Mouse (Mus musculus) gastrocnemius, adult 18-20 months (tissue): Measurements from ENCODE around the gene Prrc2a. TPM values are rescaled to one million over a fixed set of nuclear protein-coding genes. Genes with fewer than 3 reads are reported as not detected.
"Not testable (repeated sequence)": the region's sequence is repeated elsewhere in the genome, so short reads cannot be mapped to it uniquely, and the experiment has no call there.

Experiments
- DNase-seq: peaks from one replicate; pipeline ENCODE4 v3.0.0; 2021; ENCODE audit warnings: low spot score
- total RNA-seq, 2 experiments: library from RNA; stranded (reverse); gene quantifications; 2 replicates each; pipeline ENCODE4 v1.2.3; 2021

The Prrc2a gene
- total RNA-seq, 2 experiments from 2014 or later = 102 to 111 TPM

- peak; percentile 93 for DNase-seq
These were observed 29.7 kb downstream of the Prrc2a start, which contains the start of gene Bag6 for GRCm38 (mm10) chr17:35134801-35135590. Gene Bag6 (plus strand): TSS chr17:35135178.

DNA sequence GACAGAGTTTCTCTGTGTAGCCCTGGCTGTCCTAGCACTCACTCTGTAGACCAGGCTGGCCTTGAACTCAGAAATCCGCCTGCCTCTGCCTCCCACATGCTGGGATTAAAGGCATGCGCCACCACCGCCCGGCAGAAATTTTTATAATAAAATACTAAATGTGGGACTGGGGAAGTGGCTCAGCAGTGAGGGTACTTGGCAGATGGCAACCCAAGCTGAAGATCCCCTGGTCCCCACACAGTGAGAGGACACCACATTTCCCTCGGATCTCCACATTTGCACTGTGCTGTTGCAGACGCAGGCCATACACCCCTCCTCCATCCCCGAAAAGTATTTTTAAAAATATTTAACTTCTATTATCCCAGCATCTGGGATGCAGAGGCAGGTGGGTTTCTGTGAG lies 31.2 kb downstream of the Prrc2a start:
- no peak for DNase-seq

DNA sequence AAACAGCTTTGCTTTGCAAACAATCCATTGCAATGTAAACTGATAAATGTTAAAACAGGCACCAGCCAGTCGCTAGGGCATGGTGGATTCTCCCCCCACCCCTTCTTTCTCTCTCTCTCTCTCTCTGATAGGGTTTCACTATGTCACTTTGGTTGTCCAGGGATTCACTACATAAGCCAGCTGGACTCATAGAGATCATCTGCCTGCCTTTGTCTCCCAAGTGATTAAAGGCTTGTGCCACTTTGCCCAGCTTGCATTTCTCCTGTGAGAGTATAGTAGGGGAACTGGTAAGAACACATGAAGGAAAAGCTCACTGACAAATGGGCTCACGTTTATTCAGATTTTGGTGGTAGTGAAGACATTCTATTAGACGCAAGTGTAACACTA lies 32.5 kb downstream of the Prrc2a start:
- no peak for DNase-seq

DNA sequence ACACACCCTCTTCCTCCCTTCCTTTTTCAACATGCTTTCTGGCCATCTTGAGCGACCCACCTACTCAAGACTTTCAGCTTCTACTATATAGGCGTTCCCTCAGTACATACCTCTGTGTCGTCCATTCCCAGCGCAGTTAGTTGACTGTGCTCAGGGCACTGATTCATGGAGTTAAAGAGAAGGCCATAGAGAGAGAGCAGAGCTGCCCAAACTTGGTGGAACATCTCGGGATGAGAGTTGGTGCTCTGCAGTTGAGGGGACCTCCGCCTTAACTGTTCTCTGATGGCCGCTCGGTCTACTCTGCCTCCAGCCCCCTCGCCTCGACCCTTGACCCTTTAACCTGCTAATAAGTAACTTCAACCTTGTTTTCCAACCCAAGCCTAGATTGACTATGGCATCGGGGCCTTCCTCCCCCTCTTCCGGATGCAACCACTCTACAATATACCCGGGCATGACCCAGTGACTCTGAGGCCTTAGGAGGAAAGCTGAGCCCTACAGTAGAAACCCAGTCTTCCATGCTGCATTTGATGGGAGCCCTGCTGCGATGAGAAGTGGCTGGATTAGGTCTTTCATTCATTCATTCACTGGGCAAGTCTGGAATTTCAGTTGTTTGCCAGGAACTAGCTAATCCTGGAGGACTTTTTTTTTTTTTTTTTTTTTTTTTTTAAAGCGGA lies 33.1 kb downstream of the Prrc2a start, which contains the start of gene Apom:
TSS of gene Apom (minus strand) at position 551 of the 674 bp plus-strand sequence.
- no peak for DNase-seq

- DNase-seq = no peak
These were observed 33.7 kb downstream of the Prrc2a start for GRCm38 (mm10) chr17:35131038-35131437.

DNA sequence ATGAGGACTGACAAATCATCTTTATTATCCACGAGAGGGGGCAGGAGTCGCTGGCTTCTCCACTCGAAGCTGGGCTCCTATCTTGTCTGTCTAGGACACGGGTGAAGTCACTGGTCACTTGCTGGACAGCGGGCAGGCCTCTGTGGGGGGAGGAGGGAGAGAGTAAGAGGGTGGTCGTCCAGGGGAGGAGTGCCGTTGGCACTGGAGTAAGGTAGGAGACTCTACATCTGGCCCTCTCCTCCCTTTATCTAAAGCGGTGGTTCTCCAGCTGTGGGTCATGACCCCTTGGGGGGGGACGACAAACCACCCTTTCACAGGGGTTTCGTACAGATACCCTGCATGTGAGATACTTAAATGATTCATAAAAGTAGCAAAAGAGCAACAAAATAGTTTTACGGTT lies 35.7 kb downstream of the Prrc2a start:
- no peak for DNase-seq

DNA sequence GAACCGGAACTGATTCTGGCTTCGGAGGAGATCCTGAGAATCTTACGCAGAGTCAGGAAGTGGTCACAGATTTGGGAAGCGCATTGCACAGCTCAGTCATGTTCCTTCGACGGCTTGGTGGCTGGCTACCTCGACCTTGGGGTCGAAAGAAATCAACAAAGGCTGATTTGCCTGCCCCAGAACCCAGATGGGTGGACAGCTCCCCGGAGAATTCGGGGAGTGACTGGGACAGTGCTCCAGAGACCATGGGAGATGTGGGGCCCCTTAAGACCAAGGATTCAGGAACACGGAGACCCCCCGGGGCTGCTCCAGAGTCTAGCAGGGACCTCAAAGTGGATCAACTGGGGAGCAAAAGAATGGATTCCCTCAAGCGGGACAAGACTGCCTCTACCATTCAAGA lies 37.7 kb downstream of the Prrc2a start:
- no peak for DNase-seq

GRCm38 (mm10) chr17:35126206-35126611 lies 38.5 kb downstream of the Prrc2a start, which contains the start of gene D17H6S53E:
Gene D17H6S53E (plus strand): TSS chr17:35126373.
- DNase-seq = peak; percentile 67

- DNase-seq = no peak
These were observed 39.1 kb downstream of the Prrc2a start for GRCm38 (mm10) chr17:35125578-35125977.

- no peak for DNase-seq
These were observed 39.6 kb downstream of the Prrc2a start for GRCm38 (mm10) chr17:35125081-35125480.

DNA sequence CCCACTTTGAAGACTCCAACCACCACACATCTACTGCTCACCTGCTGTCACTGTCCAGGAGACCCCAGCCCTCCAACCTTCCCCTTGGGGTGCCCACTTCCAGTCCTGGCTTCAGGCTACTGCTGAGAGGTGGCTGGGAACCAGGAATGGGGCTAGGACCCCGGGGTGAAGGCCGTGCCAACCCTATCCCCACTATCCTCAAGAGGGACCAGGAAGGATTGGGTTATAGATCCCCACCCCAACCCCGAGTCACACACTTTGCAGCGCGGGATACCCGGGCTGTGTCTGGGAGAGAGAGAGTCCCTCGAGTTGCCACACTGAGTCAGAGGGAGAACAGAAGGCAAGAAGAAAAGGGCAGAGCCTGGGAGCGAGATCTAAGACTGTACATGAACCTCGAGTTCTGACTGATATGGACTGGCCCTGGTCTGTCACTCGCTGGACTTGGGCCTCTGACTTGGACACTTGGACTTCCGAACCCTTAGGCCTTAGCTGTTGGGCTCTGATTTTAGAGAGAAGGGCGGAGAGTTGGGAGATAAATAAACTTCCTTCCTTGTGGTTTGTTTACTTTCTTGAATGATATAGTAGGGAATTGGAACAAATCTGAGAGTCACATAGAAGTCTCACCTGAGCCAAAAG lies 40.3 kb downstream of the Prrc2a start:
- DNase-seq = not testable (repeated sequence)

- not testable (repeated sequence) for DNase-seq
These were observed 41.4 kb downstream of the Prrc2a start for GRCm38 (mm10) chr17:35123287-35123686.

DNA sequence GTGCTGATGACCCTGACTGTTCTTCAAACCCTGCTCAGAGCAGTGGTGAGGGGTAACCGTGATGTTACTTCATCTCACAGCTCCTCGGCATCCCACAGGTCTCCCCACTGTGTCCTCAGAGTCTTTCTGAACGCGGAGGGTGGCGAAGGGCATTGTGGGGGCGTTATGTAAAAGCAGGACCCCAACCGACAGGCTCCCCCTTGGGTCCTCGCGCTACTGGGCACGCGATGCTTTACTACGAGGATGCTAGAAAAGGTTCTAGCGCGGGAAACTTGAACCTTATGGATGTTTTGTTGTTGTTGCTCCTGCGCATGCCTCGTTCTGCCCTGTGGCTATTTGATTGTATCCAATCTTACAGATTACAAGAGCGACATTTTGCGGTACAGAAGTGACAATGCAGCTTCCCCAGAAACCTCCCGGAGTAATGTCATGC lies 42.8 kb downstream of the Prrc2a start, which contains the start of gene Csnk2b:
TSS of gene Csnk2b (minus strand) at position 183 of the 433 bp plus-strand sequence.
- DNase-seq = no peak

DNA sequence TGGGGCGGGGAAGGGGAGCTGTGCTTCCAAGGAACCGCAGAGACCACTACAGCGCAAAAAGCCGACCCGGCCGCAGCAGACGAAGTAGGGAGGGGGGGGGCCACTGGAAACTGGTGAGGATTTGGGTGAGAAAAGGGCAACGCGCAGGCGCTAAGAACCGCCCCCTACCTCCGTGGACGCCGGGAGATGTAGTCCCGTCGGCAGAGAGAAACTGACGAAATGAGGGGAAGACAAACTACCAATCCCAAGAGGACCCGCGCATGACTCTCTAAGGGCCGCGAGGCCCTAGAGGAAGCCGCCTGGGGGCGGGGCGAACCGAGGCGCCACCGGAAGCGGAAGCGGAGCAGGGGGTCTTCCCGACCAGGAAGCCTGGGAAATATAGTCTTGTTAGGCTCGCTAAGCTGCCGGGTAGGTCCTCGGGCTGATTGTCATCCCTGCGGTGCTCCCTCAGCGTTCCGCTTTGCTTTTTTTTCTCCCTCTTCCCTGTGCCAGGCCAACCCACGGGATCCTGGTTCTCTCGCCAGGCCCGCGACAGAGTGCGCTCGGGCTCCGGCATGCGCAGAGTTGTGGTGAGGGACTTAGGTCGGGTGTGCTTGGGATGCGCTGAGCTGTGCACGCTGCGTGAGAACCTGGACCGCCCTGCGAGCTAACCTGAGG lies 43.4 kb downstream of the Prrc2a start, which contains the start of gene Gpank1:
TSS of gene Gpank1 (plus strand) at position 313 of the 657 bp plus-strand sequence.
- DNase-seq = peak; percentile 98

DNA sequence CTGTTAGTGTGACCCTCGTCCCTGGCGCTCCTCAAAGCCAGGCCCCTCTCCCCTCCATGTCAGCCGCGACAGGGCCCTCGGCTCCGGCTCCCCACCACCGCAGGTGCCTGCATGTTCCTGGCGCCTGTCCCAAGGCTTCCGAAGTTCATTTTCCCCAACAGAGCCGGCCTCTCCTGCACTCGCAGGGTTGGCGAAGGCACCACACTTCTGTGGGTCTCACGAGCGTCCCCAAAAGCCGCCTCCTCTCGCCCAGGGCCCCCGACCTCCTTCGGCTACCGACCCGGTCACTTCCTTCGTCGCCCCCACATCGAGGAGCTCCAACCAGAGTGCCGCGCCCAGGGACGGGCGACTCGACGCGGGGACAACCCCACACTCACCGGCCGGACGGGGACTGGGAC lies 44.0 kb downstream of the Prrc2a start:
- peak; percentile 47 for DNase-seq

GRCm38 (mm10) chr17:35115046-35116019 lies 49.4 kb downstream of the Prrc2a start, which contains the start of gene Ly6g5b:
Gene Ly6g5b (minus strand): TSS chr17:35115428.
- no peak for DNase-seq

DNA sequence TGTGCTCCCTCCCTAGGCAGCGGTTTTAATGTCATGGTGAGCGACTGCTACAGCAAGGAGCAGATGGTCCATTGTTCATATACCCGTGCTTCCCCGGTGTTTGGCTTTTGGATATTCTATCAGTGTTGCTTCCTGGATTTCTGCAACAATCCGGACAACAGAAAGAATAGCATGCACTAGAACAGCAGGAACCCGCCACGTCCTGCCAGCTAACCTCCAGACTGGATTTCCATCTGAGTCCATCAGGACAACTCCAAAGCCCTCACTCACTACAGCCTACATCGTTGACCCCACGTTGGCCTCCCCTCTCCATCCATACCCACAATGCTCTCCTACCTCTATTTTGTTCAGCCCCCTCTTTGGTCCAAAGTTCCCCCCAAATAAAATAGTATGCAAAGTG lies 52.9 kb downstream of the Prrc2a start:
- no peak for DNase-seq

DNA sequence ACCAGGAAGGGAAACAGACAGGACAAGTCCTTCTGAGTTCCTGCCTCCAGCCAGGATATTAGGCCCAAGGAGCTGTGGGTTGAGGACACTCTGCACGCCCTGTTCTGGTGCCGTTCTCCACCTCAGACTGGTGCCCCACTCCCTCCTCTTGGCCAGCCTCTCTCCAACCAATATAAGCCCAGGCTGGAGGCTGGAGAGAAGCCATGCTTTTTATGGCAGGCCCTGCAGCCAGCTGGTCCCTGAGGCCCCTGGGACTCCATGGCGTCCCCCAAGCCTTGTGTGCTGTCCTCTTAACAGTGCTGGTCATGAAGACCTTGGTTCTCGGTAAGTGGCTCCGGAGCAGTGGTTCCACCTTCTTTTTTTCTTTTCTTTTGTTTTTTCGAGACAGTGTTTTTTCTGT lies 56.6 kb downstream of the Prrc2a start, which contains the start of gene Ly6g5c:
TSS of gene Ly6g5c (plus strand) at position 183 of the 400 bp plus-strand sequence.
- no peak for DNase-seq

DNA sequence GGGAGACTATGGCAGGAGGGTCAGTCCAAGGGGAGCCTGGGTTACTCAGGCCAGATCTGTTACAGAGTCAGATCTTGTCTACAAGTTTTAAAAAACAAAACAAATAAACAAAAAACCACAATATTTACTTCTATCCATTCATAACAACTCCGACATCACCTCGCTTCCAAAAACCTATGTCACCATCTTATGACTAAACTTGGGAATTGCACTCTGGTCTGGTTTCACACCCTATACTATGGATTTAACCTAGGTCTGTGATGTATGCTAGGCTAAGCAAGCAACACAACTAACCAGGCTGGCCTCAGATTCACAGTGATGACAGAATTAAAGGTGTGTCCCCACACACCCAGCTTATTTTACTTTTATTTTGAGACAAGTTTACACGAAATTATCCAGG lies 58.2 kb downstream of the Prrc2a start:
- DNase-seq = no peak
